Mouse (Mus musculus): ENCODE measurements around the gene Nt5dc1.
A peak's percentile ranks its signal among the peaks of the same experiment; 100 is the strongest.
"Not testable (repeated sequence)": the region's sequence is repeated elsewhere in the genome, so short reads cannot be mapped to it uniquely, and the experiment has no call there.

Nt5dc1 gene

DNA sequence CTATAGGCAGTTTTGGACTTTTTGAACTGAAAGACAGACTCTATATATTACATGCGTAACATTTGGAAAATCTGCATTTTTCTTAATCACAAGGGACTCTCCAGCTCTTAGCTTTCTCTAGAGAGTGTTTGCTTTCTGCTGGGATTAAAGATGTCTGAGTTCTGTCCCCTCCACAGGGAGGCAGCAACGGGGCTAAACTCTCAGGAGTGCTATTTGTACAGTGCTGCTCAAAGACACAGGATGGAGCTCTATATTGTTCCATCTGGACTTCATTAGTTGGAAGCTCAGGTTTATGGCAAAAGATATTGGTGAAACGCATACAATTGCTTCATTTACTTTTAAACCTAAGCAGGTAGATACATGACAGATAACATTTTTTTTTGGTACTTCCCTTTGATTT lies 105.8 kb downstream of the Nt5dc1 start:
- no peak for DNase-seq (ENCODE audit: low spot score in 2 of 2)

DNA sequence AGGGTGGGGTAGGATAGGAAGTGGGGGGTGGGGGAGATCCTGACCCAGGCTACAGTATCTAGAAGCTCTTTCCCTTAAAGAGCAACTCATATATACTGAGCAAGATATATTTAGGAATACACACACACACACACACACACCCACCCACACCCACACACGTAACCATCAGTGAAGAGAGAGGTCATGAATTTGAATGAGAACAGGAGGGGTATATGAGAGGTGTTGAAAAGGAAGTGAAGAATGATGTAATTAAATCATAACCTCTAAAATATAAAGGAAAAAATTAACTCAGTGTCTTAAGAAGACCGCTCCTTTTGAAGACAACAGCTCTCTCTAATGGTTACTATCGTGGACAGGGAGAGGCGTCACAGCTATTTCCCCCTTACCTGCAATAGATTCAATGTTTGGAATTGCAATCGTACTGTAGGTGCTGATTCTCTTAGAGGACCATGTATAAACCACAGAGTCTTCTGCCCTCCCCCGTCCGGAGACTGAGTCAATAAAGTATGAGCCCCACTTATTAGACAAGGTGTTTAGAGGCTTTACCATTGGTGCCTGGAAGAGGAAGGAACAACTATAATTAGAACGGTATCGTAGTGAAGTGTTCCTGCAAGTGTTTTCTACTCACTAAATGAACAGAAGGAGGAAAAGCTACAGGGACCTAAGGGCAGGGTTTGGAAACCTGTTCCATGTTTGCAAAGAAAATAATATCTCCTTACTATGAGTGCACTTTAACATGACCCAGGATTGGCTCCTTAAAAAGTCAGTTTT lies 108.3 kb downstream of the Nt5dc1 start:
- no peak for DNase-seq (ENCODE audit: low spot score in 2 of 2)

DNA sequence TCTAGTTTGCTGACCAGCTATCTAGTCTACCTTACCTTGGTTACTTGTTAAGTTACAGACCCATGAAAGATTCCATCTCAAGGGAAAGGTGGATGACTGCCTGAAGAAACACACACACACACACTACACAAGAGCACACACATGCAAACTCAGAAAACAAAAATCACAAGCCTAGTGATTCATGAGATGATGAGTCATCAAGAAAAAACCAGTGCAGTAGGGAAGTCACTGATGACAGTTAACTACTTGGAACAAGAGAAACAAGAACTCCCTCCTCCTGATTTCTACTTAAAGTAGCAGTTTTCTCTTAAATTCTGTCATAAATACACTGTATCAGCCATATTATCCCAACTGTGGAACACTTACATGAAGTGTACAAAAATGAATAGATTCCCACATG lies 111.3 kb downstream of the Nt5dc1 start:
- DNase-seq (ENCODE audit: low spot score in 2 of 2): no peak

DNA sequence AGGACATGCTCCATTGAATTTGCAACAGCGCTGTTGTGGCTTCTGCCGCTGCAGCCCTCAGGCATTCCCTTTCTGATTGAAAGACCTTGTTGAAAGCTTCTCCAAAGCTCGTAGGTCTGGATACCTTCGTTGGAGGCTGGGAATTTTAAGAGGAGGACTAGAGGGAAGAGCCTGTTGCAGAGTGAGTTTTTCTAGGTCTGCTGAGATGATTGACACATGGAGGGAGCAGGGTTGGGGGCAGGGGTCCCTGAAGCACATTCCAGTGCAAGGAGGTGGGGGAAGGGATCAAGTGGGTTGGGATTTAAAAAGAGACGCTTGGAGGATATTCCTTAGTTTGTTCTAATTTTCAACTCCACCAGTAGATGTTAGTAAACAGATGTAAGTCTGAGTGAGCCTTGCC lies 118.0 kb downstream of the Nt5dc1 start:
- no peak for DNase-seq (ENCODE audit: low spot score in 2 of 2)

DNA sequence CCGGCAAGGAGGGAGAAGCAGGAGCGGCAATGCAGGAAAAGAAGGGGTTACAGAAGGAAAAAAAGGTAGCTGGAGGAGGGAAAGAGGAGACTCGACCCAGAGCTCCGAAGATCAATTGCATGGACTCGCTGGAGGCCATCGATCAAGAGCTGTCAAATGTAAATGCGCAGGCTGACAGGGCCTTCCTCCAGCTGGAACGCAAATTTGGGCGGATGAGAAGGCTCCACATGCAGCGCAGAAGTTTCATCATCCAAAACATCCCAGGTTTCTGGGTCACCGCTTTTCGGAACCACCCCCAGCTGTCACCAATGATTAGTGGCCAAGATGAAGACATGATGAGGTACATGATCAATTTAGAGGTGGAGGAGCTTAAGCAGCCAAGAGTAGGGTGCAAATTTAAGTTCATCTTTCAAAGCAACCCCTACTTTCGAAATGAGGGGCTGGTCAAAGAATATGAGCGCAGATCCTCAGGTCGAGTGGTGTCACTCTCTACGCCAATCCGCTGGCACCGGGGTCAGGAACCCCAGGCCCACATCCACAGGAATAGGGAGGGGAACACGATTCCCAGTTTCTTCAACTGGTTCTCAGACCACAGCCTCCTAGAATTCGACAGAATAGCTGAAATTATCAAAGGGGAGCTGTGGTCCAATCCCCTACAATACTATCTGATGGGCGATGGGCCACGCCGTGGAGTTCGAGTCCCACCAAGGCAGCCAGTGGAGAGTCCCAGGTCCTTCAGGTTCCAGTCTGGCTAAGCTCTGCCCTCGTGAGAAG lies 120.2 kb downstream of the Nt5dc1 start:
- DNase-seq (ENCODE audit: low spot score in 2 of 2): peak in 1 of 2 experiments; percentile 40

DNA sequence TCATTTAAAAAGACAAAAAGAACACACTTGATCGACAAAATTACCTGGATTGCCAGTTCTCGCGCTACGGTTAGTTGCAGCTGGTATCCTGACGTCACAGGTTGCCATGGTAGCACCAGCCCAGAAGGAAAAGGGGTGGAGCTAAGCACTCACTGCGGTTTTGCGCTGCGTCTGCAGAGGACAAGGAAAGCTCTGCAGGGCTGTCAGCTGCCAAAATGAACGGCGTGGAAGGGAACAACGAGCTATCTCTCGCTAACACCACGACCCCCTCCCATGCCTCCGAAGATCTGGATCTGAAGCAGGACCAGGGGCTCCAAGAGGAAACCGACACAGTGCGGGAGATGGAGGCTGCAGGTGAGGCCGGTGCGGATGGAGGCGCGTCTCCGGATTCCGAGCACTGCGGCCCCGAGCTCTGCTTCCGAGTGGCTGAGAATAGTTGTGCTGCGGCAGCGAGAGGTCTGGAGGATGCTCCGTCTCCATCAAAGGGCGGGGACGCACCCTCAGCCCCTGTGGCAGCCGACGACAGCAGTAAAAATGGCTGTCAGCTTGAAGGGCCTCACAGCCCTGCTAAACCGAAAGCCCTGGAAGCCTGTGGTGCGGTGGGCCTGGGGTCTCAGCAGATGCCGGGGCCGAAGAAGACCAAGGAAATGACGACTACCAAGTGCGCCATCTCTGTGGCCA lies 120.9 kb downstream of the Nt5dc1 start, which contains the start of gene Tspyl4:
Tspyl4 (plus strand) TSS at position 144 of the 681 bp plus-strand sequence.
- DNase-seq (ENCODE audit: low spot score in 2 of 2): peak; percentile 91 to 95

DNA sequence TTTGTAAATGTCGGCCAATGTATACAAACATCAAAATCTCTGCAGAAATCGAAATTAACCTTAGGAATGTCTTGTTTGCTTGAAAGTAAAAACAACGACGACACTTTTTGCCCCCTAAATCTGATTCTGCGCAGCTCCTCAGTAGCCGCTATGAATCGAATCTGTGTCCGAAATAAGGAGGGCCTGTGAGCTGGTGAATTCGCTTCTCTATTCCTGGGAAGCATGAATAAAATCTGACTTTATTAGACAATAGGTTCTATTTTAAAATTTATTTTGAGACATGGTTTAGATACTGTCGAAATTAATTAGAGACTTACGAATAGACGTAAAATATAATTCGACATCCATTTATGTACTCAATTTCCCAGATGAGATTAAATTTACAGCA lies 121.4 kb downstream of the Nt5dc1 start:
- no peak for DNase-seq (ENCODE audit: low spot score in 2 of 2)

DNA sequence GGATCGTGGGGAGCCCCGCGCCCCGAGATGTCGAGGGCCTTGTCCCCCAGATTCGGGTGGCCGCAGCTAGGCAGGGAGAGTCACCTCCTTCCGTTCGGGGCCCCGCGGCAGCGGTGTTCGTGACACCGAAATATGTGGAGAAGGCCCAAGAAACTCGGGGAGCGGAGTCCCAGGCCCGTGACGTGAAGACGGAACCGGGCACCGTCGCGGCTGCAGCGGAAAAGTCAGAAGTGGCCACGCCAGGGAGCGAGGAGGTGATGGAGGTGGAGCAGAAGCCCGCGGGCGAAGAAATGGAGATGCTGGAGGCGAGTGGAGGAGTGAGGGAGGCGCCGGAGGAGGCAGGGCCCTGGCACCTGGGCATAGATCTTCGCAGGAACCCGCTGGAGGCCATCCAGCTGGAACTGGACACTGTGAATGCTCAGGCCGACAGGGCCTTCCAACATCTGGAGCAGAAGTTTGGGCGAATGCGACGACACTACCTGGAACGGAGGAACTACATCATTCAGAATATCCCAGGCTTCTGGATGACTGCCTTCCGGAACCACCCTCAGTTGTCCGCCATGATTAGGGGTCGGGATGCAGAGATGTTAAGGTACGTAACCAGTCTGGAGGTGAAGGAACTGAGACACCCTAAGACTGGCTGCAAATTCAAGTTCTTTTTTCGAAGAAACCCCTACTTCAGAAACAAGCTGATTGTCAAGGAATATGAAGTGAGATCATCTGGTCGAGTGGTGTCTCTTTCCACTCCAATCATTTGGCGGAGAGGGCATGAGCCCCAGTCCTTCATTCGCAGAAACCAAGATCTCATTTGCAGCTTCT lies 135.7 kb downstream of the Nt5dc1 start:
- DNase-seq (ENCODE audit: low spot score in 2 of 2): peak in 1 of 2 experiments; percentile 58

DNA sequence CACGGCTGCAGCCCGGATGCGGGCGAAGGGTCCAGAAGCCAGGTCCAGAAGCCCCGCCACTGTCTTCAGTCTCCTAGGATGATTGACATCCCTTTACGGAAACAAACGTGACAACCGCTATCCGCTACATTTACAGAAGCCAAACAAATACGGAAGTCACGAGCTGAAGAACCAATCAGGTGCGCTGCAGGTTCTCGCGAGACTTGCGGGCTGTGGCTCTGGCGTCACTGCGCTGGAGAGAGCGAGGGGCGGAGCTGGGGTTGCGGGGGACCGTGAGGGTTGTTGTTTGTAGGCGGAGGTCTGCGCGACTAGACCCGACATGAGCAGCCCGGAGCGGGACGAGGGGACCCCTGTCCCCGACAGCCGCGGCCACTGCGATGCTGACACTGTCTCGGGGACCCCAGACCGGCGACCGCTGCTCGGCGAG lies 136.4 kb downstream of the Nt5dc1 start, which contains the start of gene Tspyl1:
Tspyl1 (plus strand) TSS at position 229 of the 427 bp plus-strand sequence.
- peak; percentile 98 for DNase-seq (ENCODE audit: low spot score in 2 of 2)

DNA sequence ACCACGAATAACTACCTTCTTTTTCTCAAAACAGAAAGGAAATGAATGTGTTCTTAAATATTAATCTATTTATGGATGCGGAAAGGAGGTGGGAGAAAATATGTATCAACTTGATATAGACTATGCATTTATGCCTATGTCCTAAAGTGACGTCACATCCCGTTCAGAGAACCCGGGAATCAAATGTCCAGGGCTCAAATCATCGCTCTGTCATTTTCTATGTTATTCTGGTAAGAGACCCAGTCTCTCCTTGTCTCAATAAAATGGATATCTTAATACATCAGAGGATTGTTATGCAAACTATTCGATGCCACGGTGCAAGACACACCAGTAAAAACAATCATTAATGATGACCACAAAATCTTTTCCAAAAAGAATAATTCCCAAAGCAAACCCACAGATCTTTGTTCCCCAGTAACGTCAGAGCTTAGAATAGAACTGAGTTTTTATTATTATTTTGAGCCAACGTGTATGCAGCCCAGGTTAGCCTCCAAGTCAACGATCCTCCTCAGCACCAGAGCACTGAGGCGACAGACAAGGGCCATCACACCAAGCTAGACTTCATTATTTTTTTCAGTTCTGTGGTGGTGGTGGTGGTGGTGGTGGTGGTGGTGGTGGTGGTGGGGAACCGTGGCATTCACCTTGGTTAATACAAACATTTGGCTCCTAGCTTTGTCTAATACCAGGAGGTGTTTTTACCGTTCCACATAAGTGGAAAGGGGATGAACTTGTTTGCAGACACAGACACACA lies 137.0 kb downstream of the Nt5dc1 start:
- peak in 1 of 2 experiments; percentile 37 for DNase-seq (ENCODE audit: low spot score in 2 of 2)

DNA sequence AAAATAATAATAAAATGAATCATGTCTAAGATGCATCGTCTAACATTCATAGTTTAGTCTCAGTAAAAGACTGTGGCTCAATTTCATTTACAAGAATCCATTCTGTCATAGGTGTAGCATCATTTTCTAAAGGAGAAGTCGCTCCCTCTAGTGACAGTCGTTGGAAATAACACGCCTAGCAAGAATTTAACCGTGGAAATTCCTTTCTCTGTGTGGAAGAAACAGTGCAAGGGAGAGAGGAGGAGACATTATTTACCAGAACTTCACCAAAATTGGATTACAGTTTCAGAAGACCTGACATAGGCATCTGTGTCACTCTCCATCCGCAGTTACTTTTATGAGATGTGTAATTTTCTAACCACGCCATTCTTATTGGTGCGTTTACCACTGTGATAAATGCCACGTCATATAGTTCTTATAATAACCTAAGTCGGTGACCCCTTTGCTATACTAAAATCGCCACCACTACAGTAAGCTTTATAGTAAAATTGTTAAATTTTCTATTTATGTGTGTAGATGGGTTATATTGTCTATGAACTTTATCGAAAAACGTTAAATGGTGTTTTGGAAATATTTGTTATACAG lies 137.7 kb downstream of the Nt5dc1 start:
- DNase-seq (ENCODE audit: low spot score in 2 of 2): peak; percentile 52 to 79

DNA sequence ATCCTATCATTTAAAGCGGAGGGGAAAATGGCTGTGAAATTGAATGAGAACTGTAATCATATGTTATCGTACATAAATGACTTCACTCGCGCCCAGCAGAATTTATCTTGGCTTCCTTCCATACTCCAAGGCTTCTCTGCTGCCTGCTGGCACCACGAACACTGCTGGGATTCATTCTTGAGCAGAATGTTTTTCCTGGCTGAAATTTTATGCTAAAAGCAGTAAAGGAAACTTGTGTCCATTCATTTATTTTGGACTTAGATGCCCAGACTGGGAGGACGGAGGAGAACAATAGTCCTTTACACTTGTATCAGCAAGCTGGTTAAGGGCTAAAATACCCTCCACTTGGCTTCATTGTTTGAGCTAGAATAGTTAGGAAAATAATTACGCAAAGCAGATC lies 146.7 kb downstream of the Nt5dc1 start:
- DNase-seq (ENCODE audit: low spot score in 2 of 2): peak; percentile 6 to 38

DNA sequence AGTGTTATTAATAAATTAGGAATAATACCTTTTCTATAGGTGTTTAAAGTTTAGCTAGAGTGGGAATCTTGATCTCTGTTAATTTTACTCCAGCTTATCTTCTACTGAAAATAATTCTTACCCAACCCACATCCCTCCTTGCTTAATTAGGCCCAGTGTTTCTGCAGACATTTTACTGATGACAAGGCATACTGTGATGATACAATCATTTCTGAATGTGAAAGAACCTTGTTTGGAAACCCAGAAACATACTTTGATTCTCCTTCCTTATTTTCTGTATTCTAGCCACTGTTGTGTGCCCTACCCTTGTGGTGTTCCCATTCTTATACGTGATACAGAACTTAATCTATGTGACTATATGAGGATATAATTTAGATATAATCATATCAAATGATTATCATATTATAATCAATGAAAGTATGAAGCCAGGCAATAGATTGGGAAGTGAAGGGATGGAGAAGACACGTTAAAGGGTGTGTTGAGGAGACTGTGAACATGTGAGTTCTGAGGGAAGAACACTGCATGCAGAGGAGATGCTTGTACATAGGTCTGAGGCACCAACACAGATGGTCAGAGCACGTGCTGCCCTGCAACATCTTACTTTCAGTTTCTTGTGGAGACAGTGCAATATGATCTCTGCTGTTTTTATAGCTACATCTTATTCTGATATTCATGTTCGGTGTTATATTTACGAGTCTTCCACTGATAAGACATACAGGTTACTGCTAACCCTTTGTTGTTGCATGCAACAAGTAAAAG lies 150.9 kb downstream of the Nt5dc1 start:
- DNase-seq (ENCODE audit: low spot score in 2 of 2): no peak

DNA sequence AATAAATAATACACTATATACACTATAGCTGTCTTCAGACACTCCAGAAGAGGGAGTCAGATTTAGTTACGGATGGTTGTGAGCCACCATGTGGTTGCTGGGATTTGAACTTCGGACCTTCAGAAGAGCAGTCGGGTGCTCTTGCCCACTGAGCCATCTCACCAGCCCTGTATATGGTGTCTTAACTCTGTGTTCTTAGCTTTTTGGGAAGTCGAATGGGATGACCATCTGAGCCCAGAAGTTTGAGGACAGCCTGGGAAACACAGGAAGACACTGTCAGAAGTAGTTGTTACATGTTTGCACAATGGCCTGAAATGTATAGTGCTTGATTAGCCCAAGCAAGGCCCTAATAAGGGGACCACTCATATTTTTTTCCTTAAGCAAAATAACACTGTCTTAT lies 153.2 kb downstream of the Nt5dc1 start:
- DNase-seq (ENCODE audit: low spot score in 2 of 2): no peak

DNA sequence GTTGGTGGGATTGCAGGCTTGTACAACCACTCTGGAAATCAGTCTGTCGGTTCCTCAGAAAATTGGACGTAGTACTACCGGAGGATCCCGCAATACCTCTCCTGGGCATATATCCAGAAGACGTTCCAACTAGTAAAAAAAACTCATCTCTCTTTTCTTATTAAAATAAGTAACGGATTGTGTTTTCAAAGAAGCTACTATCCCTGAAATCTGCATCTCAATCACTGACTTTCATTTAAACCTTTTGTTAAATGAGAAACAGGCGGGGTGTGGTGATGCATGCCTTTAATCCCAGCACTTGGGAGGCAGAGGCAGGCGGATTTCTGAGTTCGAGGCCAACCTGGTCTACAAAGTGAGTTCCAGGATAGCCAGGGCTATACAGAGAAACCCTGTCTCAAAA lies 165.5 kb downstream of the Nt5dc1 start:
- not testable (repeated sequence) for DNase-seq (ENCODE audit: low spot score in 2 of 2)

DNA sequence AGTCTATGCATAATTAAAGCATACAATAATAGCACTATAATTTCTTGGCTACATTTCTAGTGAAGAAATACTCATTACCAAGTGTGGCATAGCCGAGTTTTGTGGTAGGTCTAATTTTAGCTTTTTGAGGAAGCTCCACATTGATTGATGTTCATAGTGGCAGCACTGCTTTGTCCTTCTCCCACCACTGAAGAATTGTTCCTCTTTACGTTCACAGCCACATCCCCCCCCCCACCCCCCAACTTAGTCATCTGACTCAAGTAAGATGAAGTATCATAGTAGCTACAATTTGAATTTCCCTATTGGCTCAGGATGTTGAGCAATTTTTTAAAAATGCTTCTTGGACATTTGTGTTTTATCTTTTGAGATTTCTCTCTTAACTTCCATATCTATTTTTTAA lies 168.8 kb downstream of the Nt5dc1 start:
- DNase-seq (ENCODE audit: low spot score in 2 of 2): no peak

DNA sequence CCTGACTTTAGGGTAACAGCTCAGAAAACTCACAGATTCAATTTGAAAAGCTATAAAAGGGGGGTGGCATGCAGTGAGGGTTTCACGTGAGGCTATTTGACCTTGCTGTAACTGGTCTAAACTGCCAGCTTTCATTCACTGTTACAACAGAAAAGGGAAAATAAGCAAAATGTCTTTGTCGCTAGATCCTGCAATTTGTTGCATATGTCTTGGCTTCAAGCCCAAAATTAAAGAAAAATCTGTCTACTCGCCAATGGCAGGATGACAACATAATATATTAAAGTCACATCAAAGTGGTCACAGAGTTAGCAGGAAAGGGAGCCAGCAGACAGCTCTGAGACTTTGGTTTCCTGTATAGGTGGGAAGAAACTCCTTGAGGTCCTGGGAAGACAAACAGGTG lies 170.6 kb downstream of the Nt5dc1 start:
- DNase-seq (ENCODE audit: low spot score in 2 of 2): no peak

DNA sequence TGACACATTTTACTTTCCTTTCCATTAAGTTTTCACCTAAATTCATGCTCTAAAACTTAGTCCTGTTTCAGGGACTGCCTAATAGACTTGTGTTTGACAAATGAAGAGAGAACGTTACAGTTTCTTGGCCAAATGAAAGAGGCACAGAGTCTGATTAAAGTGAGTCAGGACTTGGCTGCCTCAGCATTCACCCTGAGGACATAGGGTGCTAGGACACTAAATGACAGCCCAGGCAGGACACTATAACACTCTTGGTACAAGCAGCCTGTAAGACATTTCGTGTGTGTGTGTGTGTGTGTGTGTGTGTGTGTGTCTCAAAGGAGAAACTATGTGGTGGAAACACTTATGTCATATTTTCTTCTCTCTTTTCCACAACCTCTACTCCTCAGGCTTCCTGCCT lies 172.2 kb downstream of the Nt5dc1 start:
- no peak for DNase-seq (ENCODE audit: low spot score in 2 of 2)

DNA sequence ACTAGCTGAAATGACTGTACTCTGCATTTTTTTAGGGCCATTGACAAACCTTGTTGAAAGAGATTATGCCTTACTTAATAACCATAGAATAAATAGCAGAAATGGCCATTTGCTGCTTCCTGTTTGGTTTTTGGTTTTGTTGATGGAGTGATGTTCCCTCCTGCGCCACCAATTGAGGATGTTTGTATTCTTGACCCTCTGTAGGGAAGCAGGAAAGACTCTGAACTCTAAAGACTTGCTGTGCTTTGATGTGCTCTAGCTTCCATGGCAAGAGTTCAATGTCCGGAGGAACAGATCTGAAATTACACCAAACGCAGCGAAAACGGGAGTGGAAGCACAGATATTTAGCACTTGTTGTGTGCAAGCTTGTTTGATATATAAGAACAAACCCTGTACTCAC lies 173.6 kb downstream of the Nt5dc1 start:
- no peak for DNase-seq (ENCODE audit: low spot score in 2 of 2)

DNA sequence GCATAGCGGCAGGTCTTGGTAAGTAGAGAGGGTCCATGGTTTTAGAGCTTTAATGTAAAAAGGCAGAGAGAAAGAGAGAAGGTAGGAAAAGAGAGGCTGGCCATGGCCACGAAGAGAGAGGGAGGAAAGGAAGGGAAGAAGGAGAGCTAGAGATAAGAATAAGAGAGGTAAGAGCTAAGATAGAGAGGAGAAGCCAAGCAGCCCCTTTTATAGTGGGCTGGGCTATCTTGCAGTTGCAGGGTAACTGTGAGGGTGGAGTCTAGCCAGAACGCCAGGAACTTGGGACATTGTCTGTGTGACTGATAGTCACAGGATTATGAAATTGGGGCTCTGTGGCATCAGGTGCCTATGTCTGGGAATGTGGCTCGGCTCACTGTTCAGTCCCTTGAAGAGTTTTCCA lies 179.8 kb downstream of the Nt5dc1 start:
- DNase-seq (ENCODE audit: low spot score in 2 of 2): no peak

Data from frontal cortex, postnatal 36 days (tissue).